Mouse (Mus musculus) kidney, embryonic 14.5 days (tissue): ENCODE results near the gene Palld. TPM values are rescaled to one million over a fixed set of nuclear protein-coding genes. Genes with fewer than 3 reads are reported as not detected.
A peak's percentile ranks its signal among the peaks of the same experiment; 100 is the strongest.

Source experiments
- ATAC-seq: fragments of 200-750 bp; cut with Nextera tagmentation; 2 replicates; pipeline ENCODE4 v1.8.0; 2017; ENCODE audit warnings: moderate number of reproducible peaks, mild to moderate bottlenecking, moderate TSS enrichment, moderate library complexity; ENCODE audit not compliant: low FRiP score, low TSS enrichment
- H3K27ac ChIP-seq: fragments of 300-500 bp; sonication (generic); 2 replicates; pipeline ENCODE4 v1.5.1; 2014; ENCODE audit warnings: low read depth, mild to moderate bottlenecking, low read length, moderate library complexity, mixed read lengths
- H3K27me3 ChIP-seq: fragments of 300-500 bp; sonication (generic); 2 replicates; pipeline ENCODE4 v1.6.1; 2014; ENCODE audit warnings: mild to moderate bottlenecking, low read length; ENCODE audit not compliant: control insufficient read depth, insufficient read depth
- H3K36me3 ChIP-seq: fragments of 300-500 bp; sonication (generic); 2 replicates; pipeline ENCODE4 v1.6.1; 2014; ENCODE audit warnings: low read length, mixed read lengths; ENCODE audit not compliant: control insufficient read depth, insufficient read depth
- H3K4me1 ChIP-seq: fragments of 300-500 bp; sonication (generic); 2 replicates; pipeline ENCODE4 v1.6.1; 2014; ENCODE audit warnings: low read length, mixed read lengths; ENCODE audit not compliant: control insufficient read depth, insufficient read depth
- H3K4me2 ChIP-seq: fragments of 300-500 bp; sonication (generic); replicated peaks from 2 replicates; pipeline ENCODE4 v1.6.1; 2014; ENCODE audit warnings: low read depth, mild to moderate bottlenecking, low read length
- H3K4me3 ChIP-seq: fragments of 300-500 bp; sonication (generic); 2 replicates; pipeline ENCODE4 v1.5.1; 2014; ENCODE audit warnings: mild to moderate bottlenecking, low read length
- H3K9ac ChIP-seq: fragments of 300-500 bp; sonication (generic); 2 replicates; pipeline ENCODE4 v1.6.1; 2014; ENCODE audit warnings: low read depth, mild to moderate bottlenecking, low read length, moderate library complexity
- H3K9me3 ChIP-seq: fragments of 300-500 bp; sonication (generic); 2 replicates; pipeline ENCODE4 v1.6.1; 2016; ENCODE audit warnings: low read length; ENCODE audit not compliant: control insufficient read depth
- WGBS: fragments of 180-500 bp; shearing (Covaris S2); extraction: QIAGEN DNeasy Blood & Tissue Kit; methylation state at CpG from one replicate; pipeline ENCODE4 v1.1.7; 2014; 5-methylcytosine and 5-hydroxymethylcytosine counted together
- polyA plus RNA-seq: library from polyadenylated mRNA; unstranded; fragments of >200 nt; fragmentation: Nextera tagmentation; extraction: Ambion mirVana; gene quantifications from 2 replicates; pipeline ENCODE4 v1.2.1, GENCODE M21; 2014

Gene Palld
- polyA plus RNA-seq, 1 experiment from 2014 or later, result 53.1 TPM

GRCm38 (mm10) chr8:61557036-61557435 lies 345.5 kb downstream of the Palld start:
- ATAC-seq, result no peak
- H3K9me3 ChIP-seq, result no peaks in the 10 kb centered on the region
- H3K4me3 ChIP-seq, result no peak overlapping the region
- no peaks in the 10 kb centered on the region for H3K36me3 ChIP-seq
- H3K27ac ChIP-seq, result no peak overlapping the region
- H3K9ac ChIP-seq, result no peak overlapping the region
- no peaks in the 10 kb centered on the region for H3K27me3 ChIP-seq
- peaks cover 8% of the 10 kb centered on the region for H3K4me1 ChIP-seq
- no peak overlapping the region for H3K4me2 ChIP-seq

GRCm38 (mm10) chr8:61556219-61556618 lies 346.3 kb downstream of the Palld start:
- no peaks in the 10 kb centered on the region for H3K27me3 ChIP-seq
- no peak overlapping the region for H3K27ac ChIP-seq
- H3K4me3 ChIP-seq, result no peak overlapping the region
- no peaks in the 10 kb centered on the region for H3K9me3 ChIP-seq
- WGBS, result 62% methylated on average over 8 of the region's 8 CpGs
- H3K9ac ChIP-seq, result no peak overlapping the region
- H3K36me3 ChIP-seq, result no peaks in the 10 kb centered on the region
- ATAC-seq, result peak; percentile 50; the same call in 1 of the 2 replicates
- peaks cover 8% of the 10 kb centered on the region for H3K4me1 ChIP-seq
- no peak overlapping the region for H3K4me2 ChIP-seq

- no peak for ATAC-seq
- Histone ChIP-seq H3K9ac (no peak overlapping the region), H3K4me3 (no peak overlapping the region), H3K4me1 (peaks cover 8% of the 10 kb centered on the region), H3K27me3 (no peaks in the 10 kb centered on the region), H3K9me3 (no peaks in the 10 kb centered on the region), H3K27ac (no peak overlapping the region), H3K4me2 (no peak overlapping the region), H3K36me3 (peaks cover 1% of the 10 kb centered on the region; the same call in 1 of the 2 replicates)
- 70% methylated on average over 6 of the region's 6 CpGs for WGBS
These were observed 347.1 kb downstream of the Palld start for GRCm38 (mm10) chr8:61555343-61555742.

- Histone ChIP-seq H3K4me3 (no peak overlapping the region), H3K9me3 (peaks cover 17% of the 10 kb centered on the region), H3K4me2 (no peak overlapping the region), H3K27ac (no peak overlapping the region), H3K4me1 (no peaks in the 10 kb centered on the region), H3K36me3 (peaks cover 20% of the 10 kb centered on the region), H3K27me3 (no peaks in the 10 kb centered on the region), H3K9ac (no peak overlapping the region)
- ATAC-seq, result no peak
- 72% methylated on average over 8 of the region's 8 CpGs for WGBS
These were observed 349.6 kb downstream of the Palld start for GRCm38 (mm10) chr8:61552755-61553402.

- no peak overlapping the region for H3K27ac ChIP-seq
- peaks cover 20% of the 10 kb centered on the region for H3K36me3 ChIP-seq
- H3K9ac ChIP-seq, result no peak overlapping the region
- no peaks in the 10 kb centered on the region for H3K27me3 ChIP-seq
- 58% methylated on average over 6 of the region's 6 CpGs for WGBS
- H3K4me1 ChIP-seq, result no peaks in the 10 kb centered on the region
- H3K4me3 ChIP-seq, result no peak overlapping the region
- no peak for ATAC-seq
- H3K9me3 ChIP-seq, result peaks cover 17% of the 10 kb centered on the region
- H3K4me2 ChIP-seq, result no peak overlapping the region
These were observed 350.3 kb downstream of the Palld start for GRCm38 (mm10) chr8:61552221-61552620.

GRCm38 (mm10) chr8:61550006-61550748 lies 352.3 kb downstream of the Palld start:
- Histone ChIP-seq H3K36me3 (peaks cover 23% of the 10 kb centered on the region), H3K4me3 (no peak overlapping the region), H3K27ac (no peak overlapping the region), H3K27me3 (no peaks in the 10 kb centered on the region), H3K9ac (no peak overlapping the region), H3K9me3 (peaks cover 17% of the 10 kb centered on the region), H3K4me1 (no peaks in the 10 kb centered on the region), H3K4me2 (no peak overlapping the region)
- no peak for ATAC-seq
- whole genome bisulfite sequencing, result 58% methylated on average over 27 of the region's 27 CpGs

GRCm38 (mm10) chr8:61549585-61549984 lies 352.9 kb downstream of the Palld start:
- 77% methylated on average over 41 of the region's 41 CpGs for WGBS

GRCm38 (mm10) chr8:61539828-61540500 lies 362.5 kb downstream of the Palld start:
- Histone ChIP-seq H3K36me3 (peaks cover 11% of the 10 kb centered on the region), H3K4me1 (no peaks in the 10 kb centered on the region), H3K9ac (no peak overlapping the region), H3K27me3 (no peaks in the 10 kb centered on the region), H3K27ac (no peak overlapping the region), H3K4me3 (no peak overlapping the region), H3K9me3 (no peaks in the 10 kb centered on the region), H3K4me2 (no peak overlapping the region)
- WGBS, result 45% methylated on average over 7 of the region's 7 CpGs
- peak; percentile 48; the same call in 1 of the 2 replicates for ATAC-seq

More at GRCm38 (mm10) chr8:61549585-61549984, 352.9 kb downstream of the Palld start:
- ATAC-seq, result peak; percentile 35
- peaks cover 17% of the 10 kb centered on the region for H3K9me3 ChIP-seq
- H3K9ac ChIP-seq, result no peak overlapping the region
- no peaks in the 10 kb centered on the region for H3K27me3 ChIP-seq
- peaks cover 23% of the 10 kb centered on the region for H3K36me3 ChIP-seq
- no peak overlapping the region for H3K4me3 ChIP-seq
- H3K27ac ChIP-seq, result no peak overlapping the region
- no peaks in the 10 kb centered on the region for H3K4me1 ChIP-seq
- H3K4me2 ChIP-seq, result no peak overlapping the region

GRCm38 (mm10) chr8:61537471-61537870 lies 365.0 kb downstream of the Palld start:
- Histone ChIP-seq H3K4me2 (no peak overlapping the region), H3K36me3 (peaks cover 11% of the 10 kb centered on the region), H3K4me3 (no peak overlapping the region), H3K4me1 (no peaks in the 10 kb centered on the region), H3K27me3 (no peaks in the 10 kb centered on the region), H3K9ac (no peak overlapping the region), H3K9me3 (no peaks in the 10 kb centered on the region), H3K27ac (no peak overlapping the region)
- 78% methylated on average over 5 of the region's 5 CpGs for WGBS
- no peak for ATAC-seq
